In genomic region chr6:128035930-128036309, GRCm38 (mm10) we compare ENCODE assay signal across 9 mouse cellular contexts.
DNase-seq lines count a peak whose midpoint lies in the region; ATAC-seq and TF ChIP-seq lines count a peak whose summit lies in the region.
"Had no signal": no experiment of that assay in that cellular context is flagged by ENCODE, and none has a peak within 500 bp of the region (broad histone marks: within the 10 kb centered on the region; RNA-seq: fewer than 3 reads in every experiment).

No protein-coding gene starts in this region.

- peak overlapping the region; percentile 87 for H3K4me2 ChIP-seq in intestine, postnatal 0 days (replicated peaks; ENCODE audit: low read depth)

- peak overlapping the region; percentile 89 for H3K27ac ChIP-seq in gastrocnemius, adult 2 months
- no peak overlapping the region for H3K27ac ChIP-seq in intestine, postnatal 0 days (ENCODE audit: low read depth, low read length)

- ATAC-seq in intestine, postnatal 0 days = no peak
- ATAC-seq in activated CD4-positive, CD25-positive, alpha-beta regulatory T cell, adult 4 months = no peak
- ATAC-seq: Patski had no signal

- WGBS in intestine, postnatal 0 days = 15% methylated on average over 4 of the region's 4 CpGs

- H3K36me3 ChIP-seq in intestine, postnatal 0 days (ENCODE audit: control insufficient read depth, insufficient read depth) = no peaks in the 10 kb centered on the region

- H3K9ac ChIP-seq in intestine, postnatal 0 days (ENCODE audit: low read depth, low read length) = no peak overlapping the region

- H3K4me3 ChIP-seq in gastrocnemius, adult 2 months = peak overlapping the region; percentile 79
- peak overlapping the region; percentile 51 for H3K4me3 ChIP-seq in intestine, postnatal 0 days (ENCODE audit: low read depth, low read length)

- DNase-seq in gastrocnemius, adult 2 months = no peak
- no peak for DNase-seq in gastrocnemius, adult 8-10 months (ENCODE audit: low spot score in 2 of 2)
- peak; percentile 42 for DNase-seq in thymus, postnatal 4 days
- DNase-seq in thymus, adult 18-20 months = no peak
- peak; percentile 63 for DNase-seq in retina, embryonic 14.5 days (ENCODE audit: low spot score)
- DNase-seq in left cerebral cortex, adult 9 months (ENCODE audit: low spot score in 2 of 2) = no peak

- no peaks in the 10 kb centered on the region for H3K9me3 ChIP-seq in intestine, postnatal 0 days (ENCODE audit: control insufficient read depth)

- intact Hi-C loops in gastrocnemius, adult 2 months (cut with DNase I) = no loop called here

- TF ChIP-seq CTCF in gastrocnemius, adult 2 months (IDR thresholded peaks at IDR 0.05) = peak; percentile 13; the same call in 1 of the 2 replicates
- TF ChIP-seq CTCF in intestine, postnatal 0 days (IDR thresholded peaks at IDR 0.05; ENCODE audit: low read depth) = peak; percentile 41

- H3K4me1 ChIP-seq in intestine, postnatal 0 days (replicated peaks; ENCODE audit: control insufficient read depth, insufficient read depth, low read length) = 0 out of 2 replicates have a peak, but pooled peaks cover 3% of the 10 kb centered on the region

- peaks cover 27% of the 10 kb centered on the region for H3K27me3 ChIP-seq in intestine, postnatal 0 days (replicated peaks; ENCODE audit: control insufficient read depth, insufficient read depth, low read length)
- H3K27me3 ChIP-seq: Patski had no signal

Comparison
In these comparisons a context has a peak if more than half of its experiments do, and no peak if none do; other contexts are left out.
1. DNase-seq: peak in thymus, postnatal 4 days (single experiment) and retina, embryonic 14.5 days (single experiment); none in gastrocnemius, adult 2 months (single experiment), gastrocnemius, adult 8-10 months (0 of 2), thymus, adult 18-20 months (0 of 2) and left cerebral cortex, adult 9 months (0 of 2).